Mouse (Mus musculus): ENCODE data around the gene Uso1.

Gene Uso1

DNA sequence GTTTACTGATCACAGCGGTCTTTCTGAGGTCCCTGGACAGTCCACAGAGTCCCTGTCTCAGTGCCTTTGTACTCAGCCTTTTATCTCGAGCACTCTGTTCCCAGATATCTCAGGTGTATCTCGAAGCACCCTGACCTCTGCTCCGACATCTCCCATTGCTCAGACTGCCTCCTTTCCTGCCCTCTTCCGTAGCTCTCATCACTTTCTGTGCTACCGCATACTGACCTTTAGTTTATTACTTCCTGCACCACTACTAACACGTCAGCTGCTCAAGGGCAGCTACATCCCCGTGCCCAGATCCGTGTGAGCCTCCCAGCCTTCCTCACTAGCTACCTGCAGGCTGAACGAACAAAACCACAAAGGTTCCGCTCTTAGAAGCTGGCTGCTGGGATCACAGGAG, 110.9 kb downstream of the Uso1 start:
- no peak for DNase-seq

DNA sequence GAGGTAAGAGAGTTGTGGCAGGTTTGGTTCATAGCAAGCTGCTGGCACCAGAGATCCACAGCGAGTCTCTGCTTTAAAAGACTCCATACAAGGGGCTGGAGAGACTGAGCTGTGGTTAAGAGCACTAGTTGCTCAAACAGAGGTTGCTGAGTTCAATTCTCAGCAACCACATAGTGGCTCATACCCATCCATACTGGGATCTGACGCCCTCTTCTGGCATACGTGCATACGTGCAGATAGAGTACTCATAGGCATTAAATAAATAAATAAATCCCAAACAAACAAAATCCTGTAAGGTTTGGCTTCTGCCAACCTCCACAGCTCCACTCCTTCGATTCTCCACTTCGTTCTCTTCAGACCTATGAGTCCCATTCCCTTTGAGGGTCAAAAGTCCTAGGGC, 114.3 kb downstream of the Uso1 start:
- no peak for DNase-seq

Measured in kidney, postnatal 10 days (tissue).